Mouse (Mus musculus) hindbrain, embryonic 14.5 days (tissue): ENCODE measurements around the gene Herc4. TPM values are rescaled to one million over a fixed set of nuclear protein-coding genes. Genes with fewer than 3 reads are reported as not detected.

ENCODE experiments used
- ATAC-seq: fragments of 200-750 bp; cut with Nextera tagmentation; 2 replicates; pipeline ENCODE4 v1.8.0; 2017; ENCODE audit warnings: moderate number of reproducible peaks, mild to moderate bottlenecking, moderate TSS enrichment, moderate library complexity; ENCODE audit not compliant: low FRiP score
- DNase-seq: peaks from one replicate; pipeline ENCODE4 v3.0.0-alpha.2; 2015; ENCODE audit warnings: low spot score
- H3K27ac ChIP-seq: fragments of 300-500 bp; sonication (generic); 2 replicates; pipeline ENCODE4 v1.5.1; 2014; ENCODE audit warnings: mild to moderate bottlenecking, moderate library complexity
- H3K27me3 ChIP-seq: fragments of 300-500 bp; sonication (generic); 2 replicates; pipeline ENCODE4 v1.6.1; 2014; ENCODE audit warnings: mild to moderate bottlenecking, low read length, mixed read lengths; ENCODE audit not compliant: control insufficient read depth, insufficient read depth
- H3K36me3 ChIP-seq: fragments of 300-500 bp; sonication (generic); replicated peaks from 2 replicates; pipeline ENCODE4 v1.6.1; 2014; ENCODE audit not compliant: control insufficient read depth, insufficient read depth
- H3K4me1 ChIP-seq: fragments of 300-500 bp; sonication (generic); replicated peaks from 2 replicates; pipeline ENCODE4 v1.6.1; 2014; ENCODE audit warnings: antibody characterized with exemption, low read length, mixed read lengths; ENCODE audit not compliant: control insufficient read depth, insufficient read depth
- H3K4me2 ChIP-seq: fragments of 300-500 bp; sonication (generic); replicated peaks from 2 replicates; pipeline ENCODE4 v1.6.1; 2014; ENCODE audit warnings: mild to moderate bottlenecking, moderate library complexity
- H3K4me3 ChIP-seq: fragments of 300-500 bp; sonication (generic); replicated peaks from 2 replicates; pipeline ENCODE4 v1.5.1; 2014; ENCODE audit warnings: mild to moderate bottlenecking, low read length
- H3K9ac ChIP-seq: fragments of 300-500 bp; sonication (generic); 2 replicates; pipeline ENCODE4 v1.6.1; 2014
- H3K9me3 ChIP-seq: fragments of 300-500 bp; sonication (generic); 2 replicates; pipeline ENCODE4 v1.6.1; 2016; ENCODE audit warnings: low read length; ENCODE audit not compliant: control insufficient read depth
- WGBS: fragments of 180-500 bp; shearing (Covaris S2); extraction: QIAGEN DNeasy Blood & Tissue Kit; methylation state at CpG from one replicate; pipeline ENCODE4 v1.1.7; 2014; 5-methylcytosine and 5-hydroxymethylcytosine counted together
- polyA plus RNA-seq: library from polyadenylated mRNA; unstranded; fragments of >200 nt; fragmentation: Nextera tagmentation; extraction: Ambion mirVana; gene quantifications from 2 replicates; pipeline ENCODE4 v1.2.1, GENCODE M21; 2014

Gene Herc4
- polyA plus RNA-seq, 1 experiment from 2014 or later, result 31.5 TPM

DNA sequence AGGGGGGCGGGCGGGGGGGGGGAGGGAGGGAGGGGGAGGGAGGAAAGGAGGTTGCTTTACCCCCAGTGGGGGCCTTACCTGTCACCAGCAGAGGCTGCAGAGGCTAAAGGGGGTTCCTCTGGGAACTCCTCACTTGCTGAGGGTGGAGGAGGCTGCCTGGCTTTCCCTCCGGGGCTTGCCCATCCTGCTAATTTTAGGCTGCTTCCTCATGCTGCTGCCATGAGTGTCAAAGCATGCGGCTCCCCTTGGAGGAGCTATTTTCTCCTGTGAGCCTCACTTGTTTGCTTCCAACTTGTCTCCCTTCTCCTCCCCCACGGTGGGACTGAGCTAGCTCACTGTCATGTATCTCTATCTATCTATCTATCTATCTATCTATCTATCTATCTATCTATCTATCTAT is 12.8 kb upstream of the Herc4 start:
- Histone ChIP-seq H3K9me3 (no peaks in the 10 kb centered on the region), H3K36me3 (no peaks in the 10 kb centered on the region), H3K4me2 (no peak overlapping the region), H3K9ac (no peak overlapping the region), H3K27me3 (no peaks in the 10 kb centered on the region), H3K4me1 (no peaks in the 10 kb centered on the region), H3K27ac (no peak overlapping the region), H3K4me3 (no peak overlapping the region)
- DNase-seq (no peak), ATAC-seq (no peak)
- 50% methylated on average over 3 of the region's 5 CpGs for WGBS

- H3K9ac ChIP-seq, result no peak overlapping the region
- no peak overlapping the region for H3K4me2 ChIP-seq
- H3K27ac ChIP-seq, result no peak overlapping the region
- no peaks in the 10 kb centered on the region for H3K27me3 ChIP-seq
- no peak overlapping the region for H3K4me3 ChIP-seq
- no peaks in the 10 kb centered on the region for H3K9me3 ChIP-seq
- no peaks in the 10 kb centered on the region for H3K36me3 ChIP-seq
- H3K4me1 ChIP-seq, result no peaks in the 10 kb centered on the region
- no peak for DNase-seq
- no peak for ATAC-seq
- 85% methylated on average over 5 of the region's 5 CpGs for WGBS
Measured at GRCm38 (mm10) chr10:63231630-63232029, 12.0 kb upstream of the Herc4 start.

GRCm38 (mm10) chr10:63234133-63234532 is 9.5 kb upstream of the Herc4 start:
- Histone ChIP-seq H3K27ac (no peak overlapping the region), H3K4me2 (no peak overlapping the region), H3K9ac (no peak overlapping the region), H3K27me3 (no peaks in the 10 kb centered on the region), H3K4me3 (no peak overlapping the region), H3K9me3 (no peaks in the 10 kb centered on the region), H3K36me3 (no peaks in the 10 kb centered on the region), H3K4me1 (no peaks in the 10 kb centered on the region)
- ATAC-seq (no peak), DNase-seq (no peak)
- 88% methylated on average over 5 of the region's 5 CpGs for WGBS

DNA sequence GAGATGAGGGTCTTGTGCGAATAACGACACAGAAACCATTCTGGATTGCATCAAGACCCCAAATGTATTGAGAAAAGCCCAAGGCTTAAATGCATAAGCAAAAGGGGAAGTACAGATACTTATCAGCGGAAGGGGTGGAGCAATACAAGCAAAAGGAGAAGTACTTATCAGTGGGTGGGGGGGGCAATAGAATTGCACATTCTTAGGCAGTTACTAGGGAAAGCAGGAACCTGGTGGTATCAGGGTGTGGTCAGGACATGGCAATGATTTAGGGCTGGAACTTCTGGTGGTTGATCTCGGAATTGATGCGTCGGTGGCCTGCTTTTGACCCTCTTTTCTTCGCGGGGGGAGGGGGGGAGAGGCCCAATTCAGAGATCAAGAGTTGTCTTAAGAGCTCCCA is 7.7 kb upstream of the Herc4 start:
- DNase-seq, result no peak
- Histone ChIP-seq H3K36me3 (no peaks in the 10 kb centered on the region), H3K4me3 (no peak overlapping the region), H3K9ac (no peak overlapping the region), H3K4me2 (no peak overlapping the region), H3K4me1 (no peaks in the 10 kb centered on the region), H3K9me3 (no peaks in the 10 kb centered on the region), H3K27ac (no peak overlapping the region), H3K27me3 (no peaks in the 10 kb centered on the region)
- no peak for ATAC-seq
- WGBS, result 79% methylated on average over 8 of the region's 8 CpGs

GRCm38 (mm10) chr10:63236663-63237062 is 6.9 kb upstream of the Herc4 start:
- Histone ChIP-seq H3K4me2 (no peak overlapping the region), H3K9me3 (no peaks in the 10 kb centered on the region), H3K9ac (no peak overlapping the region), H3K27ac (no peak overlapping the region), H3K27me3 (no peaks in the 10 kb centered on the region), H3K36me3 (no peaks in the 10 kb centered on the region), H3K4me3 (no peak overlapping the region), H3K4me1 (no peaks in the 10 kb centered on the region)
- WGBS, result 95% methylated on average over 6 of the region's 6 CpGs
- ATAC-seq (no peak), DNase-seq (no peak)

DNA sequence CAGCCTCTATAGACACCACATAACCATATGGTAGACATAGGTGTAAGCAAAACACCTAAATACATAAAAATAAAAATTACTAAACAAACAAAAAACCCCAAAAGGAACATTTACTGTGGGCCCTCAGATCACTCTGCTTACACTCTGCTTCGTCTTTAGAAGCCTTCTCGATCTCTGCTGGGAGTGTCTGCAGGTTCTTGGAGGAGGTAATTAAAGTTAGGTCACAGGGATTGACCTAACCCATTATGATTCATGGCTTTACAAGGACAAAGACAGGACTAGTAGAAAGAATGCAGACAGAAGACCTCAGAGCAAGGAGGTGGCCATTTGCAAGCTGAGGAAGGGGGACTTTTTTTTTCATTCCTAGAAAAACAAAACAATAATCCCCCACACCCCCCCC is 6.4 kb upstream of the Herc4 start:
- no peaks in the 10 kb centered on the region for H3K27me3 ChIP-seq
- no peaks in the 10 kb centered on the region for H3K4me1 ChIP-seq
- H3K4me3 ChIP-seq, result no peak overlapping the region
- ATAC-seq (no peak), DNase-seq (no peak)
- 76% methylated on average over 2 of the region's 2 CpGs for WGBS
- H3K9ac ChIP-seq, result no peak overlapping the region
- H3K9me3 ChIP-seq, result no peaks in the 10 kb centered on the region
- H3K36me3 ChIP-seq, result no peaks in the 10 kb centered on the region
- no peak overlapping the region for H3K4me2 ChIP-seq
- H3K27ac ChIP-seq, result no peak overlapping the region

GRCm38 (mm10) chr10:63238090-63238489 is 5.5 kb upstream of the Herc4 start:
- Histone ChIP-seq H3K9ac (no peak overlapping the region), H3K4me2 (no peak overlapping the region), H3K9me3 (no peaks in the 10 kb centered on the region), H3K36me3 (no peaks in the 10 kb centered on the region), H3K4me1 (peaks cover 8% of the 10 kb centered on the region), H3K27me3 (no peaks in the 10 kb centered on the region), H3K4me3 (no peak overlapping the region), H3K27ac (no peak overlapping the region)
- DNase-seq (no peak), ATAC-seq (no peak)
- 80% methylated on average over 4 of the region's 4 CpGs for WGBS

GRCm38 (mm10) chr10:63239848-63240247 is 3.8 kb upstream of the Herc4 start:
- peaks cover 12% of the 10 kb centered on the region for H3K4me1 ChIP-seq
- H3K9me3 ChIP-seq, result no peaks in the 10 kb centered on the region
- no peak overlapping the region for H3K4me3 ChIP-seq
- no peaks in the 10 kb centered on the region for H3K36me3 ChIP-seq
- DNase-seq (no peak), ATAC-seq (no peak)
- 88% methylated on average over 2 of the region's 2 CpGs for WGBS
- H3K27me3 ChIP-seq, result no peaks in the 10 kb centered on the region
- no peak overlapping the region for H3K9ac ChIP-seq
- H3K4me2 ChIP-seq, result no peak overlapping the region
- no peak overlapping the region for H3K27ac ChIP-seq

GRCm38 (mm10) chr10:63240868-63241271 is 2.7 kb upstream of the Herc4 start:
- Histone ChIP-seq H3K27ac (no peak overlapping the region), H3K4me2 (no peak overlapping the region), H3K36me3 (0 out of 2 replicates have a peak, but pooled peaks cover 2% of the 10 kb centered on the region), H3K27me3 (no peaks in the 10 kb centered on the region), H3K4me3 (no peak overlapping the region), H3K9ac (no peak overlapping the region), H3K4me1 (peaks cover 20% of the 10 kb centered on the region), H3K9me3 (no peaks in the 10 kb centered on the region)
- WGBS, result 82% methylated on average over 2 of the region's 2 CpGs
- ATAC-seq, result no peak
- DNase-seq, result no peak

DNA sequence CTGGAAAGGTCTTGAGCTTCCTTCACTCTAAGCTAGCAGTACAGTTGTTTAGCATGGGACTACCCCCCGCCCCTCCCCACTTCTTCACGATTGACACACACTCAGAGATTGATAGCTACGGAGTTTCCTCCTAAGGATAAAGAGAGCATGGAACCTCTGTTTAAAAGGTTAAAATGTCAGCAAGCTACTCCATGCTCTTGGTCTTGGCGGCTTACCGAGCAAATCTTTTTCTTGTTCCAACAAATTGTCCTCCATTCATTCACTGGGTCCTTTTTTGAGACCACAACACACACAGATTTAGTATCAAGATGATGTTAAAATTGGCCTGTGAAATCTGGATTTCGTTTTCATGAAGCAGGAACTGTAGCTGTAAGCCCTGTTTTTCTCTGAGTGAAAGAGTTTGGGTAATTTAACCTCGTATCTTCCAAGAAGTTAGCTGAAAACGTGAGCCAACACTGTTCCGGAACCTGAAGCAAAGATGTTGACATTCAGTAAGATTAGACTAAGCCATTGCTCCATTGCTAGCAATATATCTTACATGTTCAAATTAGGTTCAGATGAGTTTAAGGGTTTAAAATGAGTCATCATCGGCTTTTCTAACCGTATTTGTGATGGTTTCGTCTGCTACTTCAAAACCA is 693 bp upstream of the Herc4 start:
- Histone ChIP-seq H3K4me2 (peak overlapping the region; percentile 63), H3K9ac (peak overlapping the region; percentile 80), H3K9me3 (no peaks in the 10 kb centered on the region), H3K4me3 (peak overlapping the region; percentile 95), H3K27ac (peak overlapping the region; percentile 40; the same call in 1 of the 2 replicates), H3K36me3 (peaks cover 9% of the 10 kb centered on the region), H3K27me3 (no peaks in the 10 kb centered on the region), H3K4me1 (peaks cover 25% of the 10 kb centered on the region)
- 27% methylated on average over 12 of the region's 12 CpGs for WGBS
- DNase-seq (peak; percentile 55), ATAC-seq (no peak)
